Mouse (Mus musculus): ENCODE data around the gene Ppp1r9a.

The Ppp1r9a gene

DNA sequence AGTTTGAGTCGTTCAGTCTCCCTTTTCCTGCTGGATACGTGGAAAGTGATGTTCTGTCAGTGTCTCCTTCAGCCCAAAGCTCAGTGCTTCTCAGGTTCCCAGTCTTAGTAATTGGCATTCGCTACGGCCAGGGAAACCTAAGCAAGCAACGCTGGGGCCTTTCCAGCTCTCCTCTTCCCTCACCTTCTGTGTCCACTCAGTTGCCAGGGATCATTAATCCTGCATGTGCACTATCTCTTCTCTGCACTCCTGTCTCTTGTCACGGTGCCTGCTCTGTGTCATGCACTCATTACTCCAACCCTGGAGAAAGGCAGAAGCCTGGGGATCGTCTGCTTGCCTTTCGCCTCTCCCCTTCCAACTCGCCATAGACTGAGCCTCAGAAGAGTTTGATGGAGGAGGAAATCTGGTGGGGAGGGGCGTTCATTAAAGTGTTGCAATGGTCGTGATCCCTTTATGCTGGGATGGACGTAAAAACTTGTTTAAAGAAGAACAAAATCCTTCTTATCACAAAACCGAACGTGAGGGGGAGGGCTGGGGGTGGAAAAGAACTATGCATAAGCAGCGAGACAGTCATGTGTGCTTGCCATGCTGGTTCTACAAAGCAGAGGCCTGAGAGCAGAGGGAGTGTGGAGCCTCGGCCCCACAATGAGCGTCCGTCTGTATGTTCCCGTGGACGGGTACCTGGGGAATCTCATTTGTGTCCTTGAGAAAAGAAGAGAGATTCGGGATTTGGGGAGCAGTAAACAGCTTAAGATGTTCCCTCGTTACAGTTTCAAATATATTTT, 103.0 kb downstream of the Ppp1r9a start:
- DNase-seq (ENCODE audit: low spot score in 2 of 2), result no peak

DNA sequence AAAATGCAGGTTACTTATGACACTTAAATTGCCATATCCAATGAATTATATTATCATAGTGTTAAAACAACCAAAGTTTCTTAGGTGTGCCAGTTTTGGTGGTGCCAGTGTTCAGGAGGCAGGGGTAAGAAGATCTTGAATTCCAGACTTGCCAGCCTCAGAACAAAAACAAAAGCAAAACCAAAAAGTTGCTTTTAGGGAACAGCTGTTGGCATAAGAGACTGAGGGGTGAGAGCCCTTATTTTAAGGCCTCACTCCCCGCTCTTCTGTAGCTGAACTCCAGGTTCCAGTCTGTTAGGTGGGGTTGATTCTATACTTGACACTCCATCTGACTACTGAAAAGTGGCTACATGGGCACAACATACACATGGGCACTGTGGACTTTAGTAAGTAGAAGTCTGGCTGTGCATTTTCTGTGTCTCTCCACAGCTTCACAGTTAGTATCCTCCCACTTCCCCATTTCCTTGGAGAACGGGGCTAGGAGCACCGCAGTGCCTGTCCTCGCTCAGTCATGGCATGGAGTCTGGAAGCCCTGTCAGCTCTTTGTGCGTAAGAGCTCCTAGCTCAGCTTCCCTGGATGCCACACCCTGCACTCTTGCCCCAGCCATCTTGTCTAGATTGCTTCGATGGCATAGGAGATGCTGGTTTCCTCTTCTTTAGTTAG, 103.7 kb downstream of the Ppp1r9a start:
- no peak for DNase-seq (ENCODE audit: low spot score in 2 of 2)

DNA sequence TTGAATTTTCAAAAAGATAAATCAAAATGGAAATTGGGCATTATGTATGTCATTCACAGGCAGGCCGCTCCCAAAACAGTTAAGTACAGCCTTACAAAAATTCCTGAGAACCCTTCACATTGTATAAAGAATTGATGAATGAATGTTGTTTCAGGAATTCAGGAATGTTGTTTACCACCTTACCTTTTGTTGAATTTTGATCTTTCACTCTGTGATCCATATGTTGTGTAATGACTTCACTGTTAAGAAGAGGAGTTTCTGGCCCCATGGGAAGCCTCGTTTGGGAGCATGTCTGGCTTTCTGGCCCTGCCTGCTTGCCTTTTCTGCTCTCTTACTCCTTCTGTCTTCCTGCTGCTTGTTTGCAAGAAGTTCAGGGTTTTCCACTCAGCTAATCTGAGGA, 105.4 kb downstream of the Ppp1r9a start:
- no peak for DNase-seq (ENCODE audit: low spot score in 2 of 2)

DNA sequence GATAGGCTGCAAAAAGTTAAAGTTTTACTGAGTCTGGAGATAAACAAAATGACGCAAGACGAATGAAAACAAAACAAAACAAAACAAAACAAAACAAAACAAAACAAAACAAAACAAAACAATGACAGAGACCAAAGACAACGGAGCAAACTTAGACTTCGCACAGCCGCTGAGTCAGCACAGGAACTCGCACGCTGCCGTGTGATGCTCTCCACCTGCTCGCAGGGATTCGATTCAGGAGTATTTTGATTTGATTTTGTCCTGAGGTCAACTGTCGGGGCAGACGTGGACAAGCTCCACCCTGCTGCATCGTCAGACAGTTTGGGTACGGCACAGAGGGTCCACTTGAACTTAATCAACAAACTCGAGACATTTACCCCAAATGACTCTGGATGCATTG, 105.9 kb downstream of the Ppp1r9a start:
- no peak for DNase-seq (ENCODE audit: low spot score in 2 of 2)

DNA sequence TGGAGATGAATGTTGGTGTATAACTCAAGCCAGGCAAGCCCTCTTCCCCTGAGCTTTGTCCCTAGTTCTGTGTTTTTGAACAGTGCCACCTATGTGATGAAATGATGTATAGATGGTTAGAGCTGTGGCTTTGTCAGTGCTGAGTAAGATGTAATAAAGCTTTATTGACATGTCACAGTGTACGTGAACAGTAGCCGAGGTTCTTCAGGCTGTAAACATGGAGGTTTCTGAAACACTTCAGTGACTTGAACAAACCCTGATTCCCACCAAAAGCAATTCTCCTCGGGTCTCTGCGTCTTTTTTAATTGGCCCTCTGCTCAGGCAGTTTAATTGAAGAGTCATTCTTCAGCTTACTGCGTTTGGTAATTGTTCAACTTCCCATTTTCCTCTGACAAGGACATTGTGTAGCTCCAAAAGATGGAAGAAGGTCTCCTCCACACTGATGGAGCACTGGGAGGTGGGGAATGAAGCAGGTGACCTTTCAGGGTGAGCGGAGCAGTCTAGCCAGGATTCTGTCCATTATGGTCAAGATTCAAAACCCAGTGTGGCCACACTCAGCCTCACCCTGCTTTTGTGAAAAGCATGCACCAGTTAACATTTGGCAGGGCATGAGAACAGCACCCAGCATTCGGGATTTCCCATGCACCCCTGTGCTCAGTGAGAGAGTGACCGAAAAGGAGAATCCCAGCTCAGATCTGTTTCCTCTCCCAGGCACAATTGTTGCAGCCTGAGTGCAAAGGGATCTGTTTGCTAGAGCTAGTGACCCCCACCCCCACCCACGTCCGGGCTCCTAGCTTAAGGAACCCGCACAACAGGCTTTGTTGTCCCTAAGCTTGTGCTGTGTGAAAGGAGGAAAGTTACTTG, 108.1 kb downstream of the Ppp1r9a start:
- DNase-seq (ENCODE audit: low spot score in 2 of 2), result no peak

DNA sequence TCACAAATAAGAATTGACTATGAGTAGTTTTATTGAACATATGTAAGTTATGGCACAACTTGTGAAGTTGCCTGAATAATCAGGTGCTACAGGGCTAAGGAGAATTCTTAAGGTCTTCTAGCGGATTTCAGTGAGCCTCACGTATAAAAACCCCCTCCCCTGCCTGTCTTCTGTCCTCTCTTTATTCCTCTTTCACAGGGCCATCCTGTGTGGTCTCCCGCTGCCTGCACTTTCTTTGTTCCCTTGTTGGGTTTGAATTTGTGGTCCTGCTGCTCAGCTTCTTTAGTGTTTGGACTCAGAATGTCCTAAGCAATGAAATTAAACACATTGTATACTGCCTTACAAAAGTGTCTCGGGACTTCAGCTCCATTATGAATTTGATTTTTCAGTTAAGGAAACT, 110.1 kb downstream of the Ppp1r9a start:
- DNase-seq (ENCODE audit: low spot score in 2 of 2), result no peak

DNA sequence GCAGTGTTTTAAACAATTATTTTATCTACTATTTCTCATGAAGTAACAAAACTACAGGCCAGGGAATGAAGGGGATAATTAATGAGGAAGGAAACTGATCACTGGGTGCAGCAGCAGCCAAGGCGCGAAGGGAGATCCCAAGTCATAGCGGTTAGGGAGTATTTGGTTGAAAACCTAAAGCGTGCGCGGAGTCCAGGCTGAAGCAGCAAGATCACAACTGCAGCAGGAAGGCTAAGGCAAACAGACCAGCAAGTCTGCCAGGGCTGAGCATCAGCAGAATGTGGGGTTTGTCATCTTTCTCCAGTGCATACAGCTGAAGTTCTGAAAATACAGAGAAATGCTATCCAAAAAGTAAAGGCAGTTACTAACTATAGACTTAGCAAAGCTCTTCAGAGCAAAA, 111.8 kb downstream of the Ppp1r9a start:
- no peak for DNase-seq (ENCODE audit: low spot score in 2 of 2)

DNA sequence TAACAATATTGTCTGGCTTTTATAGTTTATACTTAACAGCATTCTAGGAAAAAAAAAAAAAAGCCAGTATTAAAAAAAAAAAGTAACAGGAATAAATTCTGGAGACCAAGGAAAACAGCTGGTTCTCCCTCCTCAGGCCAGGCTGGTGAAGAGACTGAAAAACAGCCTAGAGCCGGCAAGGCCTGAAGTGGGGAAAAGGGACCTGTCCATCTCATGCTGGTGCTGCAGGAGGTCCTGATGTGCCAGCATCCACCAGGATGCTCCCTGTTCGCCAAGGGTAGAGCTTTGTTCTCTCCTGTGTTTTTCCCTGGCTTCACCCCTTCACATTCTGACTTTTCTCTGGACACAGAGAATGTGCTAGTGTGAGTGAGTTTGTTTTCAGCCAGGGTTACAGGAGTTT, 112.5 kb downstream of the Ppp1r9a start:
- no peak for DNase-seq (ENCODE audit: low spot score in 2 of 2)

DNA sequence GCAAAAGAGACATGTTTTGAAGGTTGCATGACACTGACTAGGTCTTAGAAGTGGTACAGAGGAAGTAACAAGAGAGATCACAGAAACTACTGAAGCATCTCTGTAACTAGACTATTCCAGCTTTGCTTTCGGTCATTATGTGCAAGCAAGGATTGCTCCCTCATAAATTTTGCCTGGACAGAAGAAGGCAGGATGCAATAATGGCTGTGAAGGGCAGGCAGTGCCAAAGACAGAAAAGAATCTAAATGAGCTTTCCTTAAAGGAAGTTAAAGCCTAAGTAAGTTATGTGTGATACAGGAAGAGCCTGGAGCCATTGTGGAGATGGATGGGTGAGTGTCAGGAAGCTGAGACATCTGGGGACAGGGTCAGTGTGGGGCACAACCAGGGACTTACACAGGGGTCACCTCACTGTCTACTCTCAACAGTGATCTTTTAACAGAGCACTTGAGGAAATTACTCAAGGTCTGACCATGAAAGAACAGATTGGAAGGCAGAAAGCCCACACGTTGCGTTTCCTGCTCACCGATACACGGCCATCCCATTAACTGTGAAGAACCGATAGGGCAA, 115.3 kb downstream of the Ppp1r9a start:
- DNase-seq (ENCODE audit: low spot score in 2 of 2), result no peak

DNA sequence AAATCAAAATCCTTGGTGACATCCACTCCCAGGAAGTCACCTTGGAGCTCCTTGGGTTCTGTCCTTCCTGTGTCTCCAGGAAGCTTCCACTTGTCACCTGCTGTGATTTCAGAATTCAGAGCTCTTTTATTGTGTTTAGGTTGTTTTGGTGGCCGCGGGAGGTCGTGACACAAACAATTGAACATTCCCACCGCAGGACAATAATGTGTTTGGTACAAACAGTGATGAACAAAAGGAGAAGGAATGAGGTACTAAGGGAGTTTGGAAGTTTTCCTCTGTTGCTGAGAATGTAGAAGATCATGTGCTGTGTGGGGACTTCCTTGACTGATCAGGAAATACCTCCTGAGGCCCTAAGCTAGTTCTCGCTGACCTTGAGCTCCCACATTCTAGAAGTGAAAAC, 116.5 kb downstream of the Ppp1r9a start:
- DNase-seq (ENCODE audit: low spot score in 2 of 2), result no peak

DNA sequence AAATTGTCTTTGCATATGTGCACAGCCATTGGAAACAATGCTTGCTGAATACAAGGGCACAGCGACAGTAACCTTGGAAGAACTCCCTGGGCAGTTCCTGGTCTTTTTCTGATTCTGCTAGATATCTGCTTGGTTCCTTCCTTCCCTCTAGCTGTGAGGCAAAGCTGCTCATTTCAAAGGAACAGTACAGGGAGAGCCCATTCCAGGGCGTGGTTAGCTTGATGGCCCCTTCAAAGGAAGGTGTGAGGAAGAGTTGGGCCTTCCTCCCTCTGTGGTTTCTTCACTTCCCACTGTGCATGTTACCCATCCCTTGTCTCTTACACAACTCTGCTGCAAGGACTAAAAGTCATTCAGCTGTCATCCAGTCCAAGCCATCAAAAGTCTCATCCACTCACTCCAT, 117.3 kb downstream of the Ppp1r9a start:
- no peak for DNase-seq (ENCODE audit: low spot score in 2 of 2)

DNA sequence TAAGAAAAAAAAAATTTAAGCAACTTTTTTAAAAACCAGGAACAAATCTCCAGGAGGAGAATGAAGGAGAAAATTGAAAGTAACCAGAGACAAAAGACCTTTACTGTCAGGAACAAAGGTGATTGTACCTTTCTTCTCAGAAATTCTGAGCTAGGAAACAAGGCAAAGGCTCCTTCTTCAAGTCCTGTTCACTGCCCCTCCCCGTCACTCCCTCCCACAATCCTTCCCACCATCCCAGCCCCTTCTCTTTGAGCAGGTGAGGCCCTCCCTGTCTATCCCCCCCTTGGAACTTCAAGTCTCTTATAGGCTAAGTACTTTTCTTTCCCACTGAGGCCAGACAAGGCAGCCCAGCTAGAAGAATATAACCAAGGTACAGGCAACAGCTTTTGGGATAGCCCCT, 117.8 kb downstream of the Ppp1r9a start:
- DNase-seq (ENCODE audit: low spot score in 2 of 2), result no peak

DNA sequence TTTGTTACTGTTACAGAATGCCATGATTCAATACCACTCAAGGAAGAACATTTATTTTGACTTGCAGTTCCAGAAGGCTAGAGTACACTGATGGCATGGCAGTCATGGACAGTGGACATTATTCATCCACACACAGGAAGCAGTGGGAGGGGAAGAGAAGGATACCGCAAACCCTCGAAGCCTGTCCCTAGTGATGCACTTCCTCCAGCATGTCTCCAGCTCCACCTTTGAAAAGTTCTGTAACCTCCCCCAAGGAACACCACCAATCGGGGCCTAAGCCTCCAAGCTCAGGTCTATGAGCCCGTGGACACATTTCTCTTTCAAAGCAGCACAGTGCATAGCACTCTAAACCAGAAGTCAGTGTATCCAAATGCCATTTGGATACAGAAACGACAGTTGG, 120.0 kb downstream of the Ppp1r9a start:
- no peak for DNase-seq (ENCODE audit: low spot score in 2 of 2)

DNA sequence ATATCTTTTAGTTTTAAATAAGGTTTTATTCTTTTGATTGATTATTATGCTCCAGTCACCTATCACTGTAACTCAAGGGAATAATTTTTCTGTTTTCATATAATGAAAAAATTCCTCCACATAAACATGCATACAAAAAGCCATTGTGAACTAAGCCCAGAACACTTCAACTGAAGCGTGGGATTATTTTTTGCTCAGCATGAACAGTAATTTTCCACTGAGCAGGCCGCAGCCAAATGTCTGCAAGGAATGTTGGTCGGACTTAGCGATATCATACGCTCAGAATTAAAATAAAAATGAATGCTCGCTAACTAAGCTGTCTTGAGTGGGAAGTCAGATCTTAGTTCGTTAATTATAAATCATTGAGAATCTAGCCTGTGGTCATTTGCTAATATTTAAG, 122.2 kb downstream of the Ppp1r9a start:
- no peak for DNase-seq (ENCODE audit: low spot score in 2 of 2)

DNA sequence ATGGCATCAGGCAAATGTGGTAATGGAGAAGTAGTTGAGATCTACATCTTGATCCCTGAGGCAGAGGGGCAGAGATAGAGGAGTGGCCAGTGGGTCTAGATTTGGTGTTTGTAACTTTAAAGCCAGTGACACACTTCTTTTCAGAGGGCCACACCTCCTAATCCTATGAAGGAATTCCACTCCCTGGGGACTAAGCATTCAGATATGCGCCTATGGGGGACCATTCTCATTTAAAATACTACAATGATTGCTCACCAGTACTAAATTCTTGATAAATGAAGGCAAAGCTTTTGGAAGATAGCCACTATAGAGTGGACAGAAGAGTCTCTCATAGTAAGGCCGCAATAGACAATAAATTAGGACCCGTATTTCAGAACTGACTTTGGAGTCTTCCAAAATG, 124.1 kb downstream of the Ppp1r9a start:
- no peak for DNase-seq (ENCODE audit: low spot score in 2 of 2)

DNA sequence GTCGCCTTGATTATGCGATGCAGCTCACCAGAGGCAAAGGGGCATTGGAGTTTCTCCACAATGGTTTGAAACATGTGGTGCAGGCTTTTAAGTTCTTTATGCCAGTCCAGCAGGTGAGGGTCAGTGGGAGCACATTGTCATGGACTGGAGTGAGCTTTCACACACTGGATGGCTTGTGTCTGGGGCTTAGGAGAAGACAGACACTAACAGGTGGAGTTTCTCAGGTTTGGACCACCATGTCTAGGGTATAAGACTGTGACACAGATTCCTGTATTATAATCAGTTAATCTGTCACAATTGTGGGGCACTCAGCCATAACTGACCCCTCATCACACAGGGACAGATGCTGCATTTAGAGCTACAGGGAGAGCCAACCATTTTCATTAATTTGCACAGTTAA, 124.5 kb downstream of the Ppp1r9a start:
- no peak for DNase-seq (ENCODE audit: low spot score in 2 of 2)

DNA sequence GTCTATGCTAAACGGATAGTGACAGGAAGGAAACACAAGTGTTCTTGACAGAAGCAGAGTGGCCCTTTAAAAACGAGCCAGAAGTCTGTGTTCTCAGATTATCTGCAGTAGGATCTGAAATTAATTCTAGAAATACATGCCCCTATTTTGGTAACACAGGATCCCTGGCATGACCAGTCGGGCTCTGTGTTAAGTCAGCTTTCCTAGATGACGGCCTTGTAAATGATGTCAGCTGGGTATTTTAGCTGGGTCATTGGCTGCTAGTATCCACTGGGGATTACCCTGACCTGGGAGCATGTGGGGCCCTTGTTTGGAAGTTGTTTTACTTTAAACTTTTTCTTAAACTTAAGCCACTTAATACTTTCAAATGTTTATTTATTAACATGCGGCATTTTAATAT, 125.1 kb downstream of the Ppp1r9a start:
- DNase-seq (ENCODE audit: low spot score in 2 of 2), result no peak

DNA sequence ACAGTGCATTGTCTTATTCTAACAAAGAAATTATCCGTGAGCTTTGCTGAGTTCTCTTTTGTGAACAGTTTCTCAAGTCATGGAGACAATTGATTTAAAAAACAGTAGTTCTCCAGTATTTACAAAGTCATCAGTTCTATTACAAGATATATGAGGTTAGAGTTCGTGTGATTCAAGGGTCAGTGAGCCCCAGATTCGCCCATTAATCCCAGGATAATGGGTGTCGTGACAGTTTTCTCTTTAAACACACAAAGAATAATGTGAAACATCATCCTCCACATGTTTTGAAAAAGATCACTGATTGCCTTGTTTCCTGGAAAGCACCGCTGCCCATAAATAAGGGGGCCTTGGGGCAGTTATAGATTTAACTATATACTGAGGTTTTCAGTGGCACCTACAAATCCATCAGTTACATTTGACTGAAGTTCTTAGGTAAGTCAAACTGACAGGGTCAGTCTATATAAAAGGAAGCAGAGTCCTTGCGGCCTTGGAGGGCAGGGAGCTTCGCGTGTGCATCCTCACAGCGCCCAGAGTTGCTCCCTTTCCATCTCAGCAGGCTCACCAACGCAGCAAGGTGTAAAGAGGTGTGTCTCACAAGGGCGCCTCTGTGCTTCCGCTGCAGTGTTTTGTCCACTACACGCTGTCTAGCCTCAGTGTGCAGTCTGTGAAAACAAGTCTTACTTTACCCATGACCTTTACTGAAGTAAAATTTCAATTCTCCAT, 126.6 kb downstream of the Ppp1r9a start:
- no peak for DNase-seq (ENCODE audit: low spot score in 2 of 2)

DNA sequence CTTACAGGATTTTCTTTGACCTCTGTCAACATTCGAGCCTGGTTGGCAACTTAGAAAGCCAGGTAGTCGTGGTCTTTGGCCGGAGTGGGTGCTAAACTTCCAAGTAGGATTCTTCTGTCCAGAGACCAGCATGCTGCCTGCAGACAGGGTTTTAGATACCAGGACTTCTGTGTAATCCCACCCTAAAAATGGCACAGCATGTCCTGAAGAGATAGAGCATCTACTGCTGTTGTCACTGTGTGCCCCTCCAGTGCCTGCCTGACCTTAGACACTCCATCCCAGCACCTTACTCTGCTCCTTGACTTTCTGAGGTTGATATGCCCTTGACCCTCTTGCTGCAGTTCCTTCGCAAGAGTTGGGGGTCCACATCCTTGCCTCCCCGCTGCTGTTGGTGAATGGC, 127.2 kb downstream of the Ppp1r9a start:
- no peak for DNase-seq (ENCODE audit: low spot score in 2 of 2)

DNA sequence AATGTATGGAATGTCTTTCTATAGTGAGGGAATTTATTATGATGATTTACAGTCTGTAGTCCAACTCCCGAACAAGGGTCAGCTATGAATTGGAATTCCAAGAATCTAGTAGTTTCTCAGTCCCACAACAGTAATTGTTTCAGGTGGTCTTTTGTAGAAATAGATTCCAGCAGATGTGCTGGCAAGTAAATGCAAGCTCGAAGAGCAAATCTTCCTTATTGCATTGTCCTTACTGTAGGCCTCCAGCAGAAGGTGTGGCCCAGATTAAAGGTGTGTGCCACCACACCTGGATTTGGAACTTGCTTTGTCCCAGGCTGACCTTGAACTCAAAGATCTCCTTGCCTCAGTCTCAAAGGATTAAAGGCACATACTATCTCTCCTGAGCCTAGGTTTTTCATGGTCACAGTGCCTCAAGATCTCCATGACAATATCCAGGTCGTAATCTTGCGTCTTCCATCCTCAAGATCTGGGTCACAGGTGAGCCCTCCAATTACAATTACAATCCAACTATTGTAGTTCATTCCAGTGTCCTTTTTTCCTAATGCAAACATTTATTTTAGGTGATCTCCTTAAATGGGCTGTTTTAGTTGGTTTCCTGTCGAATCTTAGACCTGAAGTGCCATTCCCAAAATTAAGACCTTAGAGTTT, 130.4 kb downstream of the Ppp1r9a start:
- no peak for DNase-seq (ENCODE audit: low spot score in 2 of 2)

DNA sequence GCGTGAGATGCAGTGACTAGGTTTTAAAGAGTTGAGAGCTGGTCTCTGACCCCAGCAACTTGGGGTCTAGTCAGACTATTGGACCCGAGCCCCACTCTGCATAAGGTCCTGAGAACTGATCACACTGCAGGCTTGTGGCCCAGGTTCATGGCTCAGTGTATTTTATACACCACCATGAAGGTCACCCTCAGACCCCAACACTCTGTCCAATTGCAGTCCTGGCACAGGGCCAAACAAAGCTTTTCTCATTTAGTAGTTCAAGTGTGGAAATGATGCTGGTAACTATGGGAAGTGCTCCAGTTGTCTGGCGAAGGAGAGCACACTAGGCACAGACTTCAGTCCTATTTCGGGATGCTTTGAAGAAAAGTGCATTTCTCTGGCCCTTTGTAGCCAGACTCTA, 134.5 kb downstream of the Ppp1r9a start:
- DNase-seq (ENCODE audit: low spot score in 2 of 2), result no peak

Data from left cerebral cortex, adult 9 months (tissue).